7 mouse cellular contexts compared by ENCODE assay signal in the genomic region with DNA sequence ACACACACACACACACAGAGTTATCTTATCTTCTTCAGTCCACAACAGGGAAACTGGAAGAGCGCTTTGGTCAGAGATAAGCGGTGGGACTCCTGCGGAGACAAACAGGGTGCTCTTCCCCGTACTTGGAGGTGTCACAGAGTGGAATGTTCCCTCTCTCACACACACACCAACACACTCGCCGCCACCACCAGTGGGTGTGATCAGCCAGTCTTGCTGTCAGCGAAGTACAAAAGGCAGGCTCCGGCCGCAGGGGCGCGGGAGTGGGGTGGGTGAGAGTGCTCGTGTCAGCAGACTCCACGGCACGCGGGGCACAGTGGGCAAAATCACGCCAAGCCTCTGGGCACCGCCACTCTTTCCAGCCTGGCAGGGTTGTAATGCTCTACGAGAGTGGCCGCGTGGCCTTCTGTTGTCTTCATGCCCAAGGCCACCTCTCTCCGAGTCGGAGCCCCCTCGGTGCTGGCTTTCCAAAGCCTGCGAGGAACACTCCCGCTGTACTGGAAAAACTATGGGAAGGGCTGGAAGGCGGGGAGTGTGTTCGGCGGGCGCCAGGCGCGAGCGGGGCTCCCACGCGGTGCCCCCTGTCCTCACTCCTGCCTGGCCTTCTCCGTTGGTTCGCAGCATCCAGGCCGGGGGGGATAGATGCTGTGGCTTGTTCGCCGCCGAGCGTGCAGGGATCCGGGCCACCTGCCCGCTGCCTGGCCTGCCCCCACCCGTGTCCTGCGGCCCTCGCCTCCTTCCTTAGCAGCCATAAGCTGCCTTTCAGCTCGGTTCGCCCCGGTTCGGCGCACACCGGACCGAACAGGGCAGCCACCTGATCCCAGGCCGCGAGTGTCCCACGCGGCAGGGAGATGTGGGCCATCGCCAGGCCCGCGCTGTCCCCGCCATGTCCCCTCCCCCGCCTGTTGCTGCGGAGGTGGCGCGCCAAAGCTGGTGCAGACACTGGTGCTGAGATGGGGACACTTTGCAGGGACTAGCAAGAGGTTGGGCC. TPM values are rescaled to one million over a fixed set of nuclear protein-coding genes. Genes with fewer than 3 reads are reported as not detected.
DNase-seq lines count a peak whose midpoint lies in the region; ATAC-seq lines count a peak whose summit lies in the region.

No protein-coding gene starts in this region.

- no peak overlapping the region for H3K27ac ChIP-seq in embryonic facial prominence, embryonic 11.5 days (replicated peaks; ENCODE audit: low read depth, low read length)
- H3K27ac ChIP-seq in hindbrain, embryonic 12.5 days, result no peak overlapping the region
- H3K27ac ChIP-seq in liver, embryonic 16.5 days (ENCODE audit: low read length), result peak overlapping the region; percentile 68

- ATAC-seq in embryonic facial prominence, embryonic 11.5 days (replicated peaks; ENCODE audit: insufficient number of reproducible peaks, low FRiP score, low TSS enrichment, low read depth), result peak; percentile 22; the same call in 1 of the 2 replicates
- no peak for ATAC-seq in hindbrain, embryonic 12.5 days (ENCODE audit: low FRiP score)
- ATAC-seq in liver, embryonic 16.5 days (ENCODE audit: low read depth), result 0 out of 2 replicates have a peak, but pooled peaks have one; percentile 12

- WGBS in embryonic facial prominence, embryonic 11.5 days, result 2% methylated on average over 65 of the region's 65 CpGs
- 1% methylated on average over 63 of the region's 65 CpGs for WGBS in hindbrain, embryonic 12.5 days
- WGBS in liver, embryonic 16.5 days (ENCODE audit: insufficient replicate concordance), result 1% methylated on average over 65 of the region's 65 CpGs

- peaks cover 17% of the 10 kb centered on the region for H3K4me1 ChIP-seq in embryonic facial prominence, embryonic 11.5 days (ENCODE audit: control insufficient read depth, insufficient read depth, low read length)
- H3K4me1 ChIP-seq in hindbrain, embryonic 12.5 days, result peaks cover 44% of the 10 kb centered on the region
- no peaks in the 10 kb centered on the region; the same call in 1 of the 2 replicates for H3K4me1 ChIP-seq in liver, embryonic 16.5 days (ENCODE audit: control insufficient read depth, low read depth, low read length)

- DNase-seq in ES-CJ7 (ENCODE audit: low read depth, low spot score) (peak; percentile 41), R1 (ENCODE audit: low read depth, low spot score) (peak; percentile 47)
- DNase-seq in embryonic facial prominence, embryonic 11.5 days (ENCODE audit: low spot score), result no peak
- no peak for DNase-seq in frontal cortex, postnatal 36 days (ENCODE audit: low spot score in 2 of 2)
- DNase-seq in right cerebral cortex, postnatal 36 days (ENCODE audit: low spot score in 2 of 2), result no peak

- peak overlapping the region; percentile 36 for H3K4me3 ChIP-seq in embryonic facial prominence, embryonic 11.5 days (ENCODE audit: low read depth, low read length)
- H3K4me3 ChIP-seq in hindbrain, embryonic 12.5 days, result peak overlapping the region; percentile 41
- peak overlapping the region; percentile 39 for H3K4me3 ChIP-seq in liver, embryonic 16.5 days (ENCODE audit: low read depth, low read length)

- H3K27me3 ChIP-seq in embryonic facial prominence, embryonic 11.5 days (ENCODE audit: control insufficient read depth, insufficient read depth, low read length), result peaks cover 42% of the 10 kb centered on the region
- peaks cover 55% of the 10 kb centered on the region for H3K27me3 ChIP-seq in hindbrain, embryonic 12.5 days
- H3K27me3 ChIP-seq in liver, embryonic 16.5 days (ENCODE audit: control insufficient read depth, insufficient read depth, low read depth, low read length), result peaks cover 64% of the 10 kb centered on the region

- peak overlapping the region; percentile 82 for H3K4me2 ChIP-seq in embryonic facial prominence, embryonic 11.5 days (ENCODE audit: low read depth, low read length)
- H3K4me2 ChIP-seq in hindbrain, embryonic 12.5 days (replicated peaks), result peak overlapping the region; percentile 91
- H3K4me2 ChIP-seq in liver, embryonic 16.5 days (ENCODE audit: low read depth, low read length), result peak overlapping the region; percentile 44

- no peaks in the 10 kb centered on the region for H3K36me3 ChIP-seq in embryonic facial prominence, embryonic 11.5 days (replicated peaks; ENCODE audit: control insufficient read depth, insufficient read depth, low read depth, low read length)
- H3K36me3 ChIP-seq in hindbrain, embryonic 12.5 days, result no peaks in the 10 kb centered on the region
- H3K36me3 ChIP-seq in liver, embryonic 16.5 days (ENCODE audit: control insufficient read depth, insufficient read depth), result no peaks in the 10 kb centered on the region

- H3K9me3 ChIP-seq in embryonic facial prominence, embryonic 11.5 days (replicated peaks; ENCODE audit: control insufficient read depth, low read length), result no peaks in the 10 kb centered on the region
- no peaks in the 10 kb centered on the region for H3K9me3 ChIP-seq in hindbrain, embryonic 12.5 days (replicated peaks)
- no peaks in the 10 kb centered on the region for H3K9me3 ChIP-seq in liver, embryonic 16.5 days (replicated peaks; ENCODE audit: control insufficient read depth, low read length)

- peak overlapping the region; percentile 51 for H3K9ac ChIP-seq in embryonic facial prominence, embryonic 11.5 days (replicated peaks; ENCODE audit: low read length)
- H3K9ac ChIP-seq in hindbrain, embryonic 12.5 days, result peak overlapping the region; percentile 60
- peak overlapping the region; percentile 41 for H3K9ac ChIP-seq in liver, embryonic 16.5 days (ENCODE audit: low read depth, low read length)

RNA-seq across cellular contexts. Expression of gene Prox1, which starts 4.5 kb away (rescaled TPM):
- polyA plus RNA-seq in embryonic facial prominence, embryonic 11.5 days (2014; fragmentation: Nextera tagmentation; extraction: Ambion mirVana), result 1.9 and 3.2 TPM in 2 replicates
- 10.8 and 12.5 TPM in 2 replicates for polyA plus RNA-seq in hindbrain, embryonic 12.5 days (2016; fragmentation: Nextera tagmentation; extraction: Ambion mirVana)
- 6.8 and 7.6 TPM in 2 replicates for polyA plus RNA-seq in liver, embryonic 16.5 days (2015; fragmentation: Nextera tagmentation; extraction: Ambion mirVana)

Comparison
In these comparisons a context has a peak if more than half of its experiments do, and no peak if none do; other contexts are left out.
1. DNase-seq: peak in ES-CJ7 (single experiment) and R1 (single experiment); none in embryonic facial prominence, embryonic 11.5 days (single experiment), frontal cortex, postnatal 36 days (0 of 2) and right cerebral cortex, postnatal 36 days (0 of 2).
2. Peak in every context shown above with its lines, with median percentiles within 50 percentile points of each other: H3K4me2 ChIP-seq, H3K4me3 ChIP-seq and H3K9ac ChIP-seq.